Mouse (Mus musculus) C2C12 (cell line): Measurements from ENCODE around the gene Slc30a2.

Experiments
- CTCF ChIP-seq: IDR thresholded peaks from one replicate; pipeline ENCODE4 v1.5.1; 2011; ENCODE audit not compliant: control insufficient read depth, insufficient read depth, insufficient read length
- USF1 ChIP-seq: IDR thresholded peaks from one replicate; pipeline ENCODE4 v1.6.1; 2011; ENCODE audit warnings: low read depth, mild to moderate bottlenecking, control low read depth, moderate library complexity

DNA sequence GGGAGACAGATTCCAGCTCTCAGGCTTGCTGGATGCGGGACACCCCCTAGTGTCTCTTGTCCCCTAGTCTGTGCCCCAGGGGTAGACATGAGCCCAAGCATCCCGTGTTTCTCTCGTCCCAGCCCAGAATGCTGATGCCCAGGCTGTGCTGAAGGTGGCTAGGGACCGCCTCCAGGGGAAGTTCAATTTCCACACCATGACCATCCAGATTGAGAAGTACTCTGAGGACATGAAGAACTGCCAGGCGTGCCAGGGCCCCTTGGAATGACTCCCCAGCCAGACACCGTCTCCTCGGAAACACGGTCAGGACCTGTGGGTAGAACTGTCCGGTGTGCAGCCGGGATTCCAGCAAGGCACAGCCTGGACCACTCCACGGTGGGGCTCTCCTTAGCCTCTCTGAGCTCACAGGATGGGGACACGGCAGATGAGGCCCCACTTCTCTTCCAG is 9.3 kb downstream of the Slc30a2 start:
- TF ChIP-seq CTCF (no peak), USF1 (no peak)
